Mouse (Mus musculus) thymus, postnatal 4 days (tissue): ENCODE results near the gene Gzmb.
"Not testable (repeated sequence)": the region's sequence is repeated elsewhere in the genome, so short reads cannot be mapped to it uniquely, and the experiment has no call there.

ENCODE experiments used
- DNase-seq: peaks from one replicate; pipeline ENCODE4 v3.0.0; 2021

Gzmb gene

DNA sequence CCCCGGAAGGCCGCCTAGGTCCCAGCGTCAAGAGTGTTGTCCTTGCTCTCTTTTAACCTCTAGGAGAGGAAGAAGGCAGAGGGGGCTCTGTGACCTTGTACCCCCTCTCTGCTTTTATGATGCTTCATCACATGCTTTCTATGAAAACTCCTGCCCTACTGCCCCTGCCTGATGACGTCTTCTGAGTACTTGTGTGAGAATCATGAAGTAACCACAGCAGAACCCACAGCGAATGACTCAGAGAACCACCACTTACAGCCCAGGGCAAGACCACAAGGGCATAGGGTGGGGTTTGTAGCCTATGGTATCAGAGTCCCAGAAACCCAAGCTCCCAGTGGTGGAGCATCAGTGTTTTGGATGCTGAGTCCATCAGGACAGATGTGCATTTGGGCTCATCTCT lies at the start of gene Gzmb:
TSS of gene Gzmb (minus strand) at position 108 of the 400 bp plus-strand sequence.
- DNase-seq = no peak

DNA sequence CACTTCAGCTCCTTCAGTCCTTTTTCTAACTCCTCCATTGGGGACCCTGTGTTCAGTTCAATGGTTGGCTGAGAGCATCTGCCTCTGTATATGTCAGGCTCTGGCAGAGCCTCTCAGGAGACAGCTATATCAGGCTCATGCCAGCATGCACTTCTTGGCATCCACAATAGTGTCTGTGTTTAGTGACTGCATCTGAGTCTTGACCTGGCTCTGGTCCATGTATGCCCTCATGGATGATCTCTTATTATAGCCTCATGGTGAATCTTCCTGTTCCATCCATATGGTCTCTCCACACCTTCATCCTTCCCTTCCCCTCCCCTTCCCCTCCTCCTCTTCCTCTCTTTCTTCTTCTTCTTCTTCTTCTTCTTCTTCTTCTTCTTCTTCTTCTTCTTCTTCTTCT lies 49.7 kb upstream of the Gzmb start:
- DNase-seq = not testable (repeated sequence)

DNA sequence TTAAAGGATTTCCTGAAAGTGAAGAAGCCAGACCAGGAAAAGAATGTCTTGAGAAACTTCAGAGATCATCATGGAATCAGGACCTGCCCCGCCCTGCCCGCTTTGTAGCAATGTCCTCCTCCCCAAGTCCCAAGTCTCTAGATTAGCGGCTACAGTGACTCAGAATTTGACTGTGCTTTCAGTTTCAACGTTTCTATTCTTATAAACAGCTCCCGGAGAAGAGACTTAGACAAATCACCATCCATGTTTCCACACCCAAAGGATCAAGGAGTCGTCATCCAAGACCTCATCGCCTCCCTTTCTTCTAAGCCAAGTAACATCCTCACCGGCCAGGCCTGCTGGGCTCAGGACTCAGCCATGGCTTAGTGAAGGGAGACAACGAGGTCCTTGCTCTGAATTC lies 48.2 kb upstream of the Gzmb start:
- no peak for DNase-seq

GRCm38 (mm10) chr14:56304149-56304548 lies 42.1 kb upstream of the Gzmb start:
- no peak for DNase-seq

DNA sequence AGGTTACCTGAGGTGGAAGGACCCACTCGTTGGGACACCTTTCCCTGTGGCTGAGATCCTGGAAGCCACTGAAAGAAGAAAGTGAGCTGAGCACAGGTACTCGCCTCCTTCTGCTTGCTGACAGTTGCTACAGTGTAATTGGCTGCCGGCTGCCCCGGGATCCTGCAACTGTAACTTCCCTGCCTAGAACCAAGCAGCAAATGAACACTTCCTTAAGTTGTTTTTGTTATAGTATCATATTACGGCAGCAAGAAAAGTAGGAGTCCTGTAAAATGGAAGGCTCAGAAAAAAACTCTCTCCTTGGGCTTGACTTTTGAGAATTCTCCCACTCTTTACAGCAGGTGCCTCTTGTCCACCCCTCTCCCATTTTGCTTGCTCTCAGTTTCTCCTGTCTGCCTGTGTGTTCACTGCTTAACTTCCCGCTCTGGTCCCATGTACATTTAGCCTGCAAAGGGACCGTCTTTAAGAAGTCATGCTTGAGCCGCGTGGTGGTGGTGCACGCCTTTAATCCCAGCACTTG lies 41.5 kb upstream of the Gzmb start:
- DNase-seq = no peak

DNA sequence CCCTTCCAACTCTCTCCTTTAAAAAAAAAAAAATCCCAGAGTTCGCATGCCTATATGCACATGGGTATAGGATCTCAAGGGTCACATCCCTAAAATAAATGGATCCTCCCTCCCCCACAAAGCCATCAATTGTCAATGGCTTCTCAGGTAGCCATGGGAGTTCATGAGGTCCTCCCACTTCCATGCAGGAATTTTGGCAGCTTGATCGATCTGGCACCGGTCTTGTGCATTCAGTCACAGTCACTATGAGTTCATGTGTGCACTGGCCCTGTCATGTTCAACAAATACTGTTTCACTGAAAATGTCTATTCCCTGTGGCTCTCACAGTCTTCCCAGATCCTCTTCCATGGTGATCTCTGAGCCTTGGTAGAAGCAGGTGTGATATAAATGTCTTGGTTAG lies 40.0 kb upstream of the Gzmb start:
- DNase-seq = no peak

DNA sequence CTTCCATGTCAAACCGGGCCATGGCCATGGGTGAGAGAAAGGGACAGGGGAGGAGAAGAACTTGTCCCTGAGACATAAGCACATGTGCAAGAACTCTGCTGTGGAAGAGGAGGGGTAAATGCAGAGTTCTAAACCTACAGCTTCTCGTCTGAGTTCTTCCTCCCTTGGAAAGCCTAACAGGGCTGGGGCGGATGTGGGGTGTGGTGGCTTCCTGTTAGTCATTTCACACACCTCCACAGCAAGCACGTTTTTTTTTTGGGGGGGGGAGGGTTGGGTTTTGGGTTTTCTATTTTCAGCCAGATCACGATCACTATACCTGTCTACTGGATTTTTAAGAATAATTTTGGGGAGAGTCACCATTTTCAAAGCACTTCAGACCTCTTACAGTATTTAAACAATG lies 34.7 kb upstream of the Gzmb start:
- peak; percentile 72 for DNase-seq

GRCm38 (mm10) chr14:56296106-56296505 lies 34.0 kb upstream of the Gzmb start:
- peak; percentile 35 for DNase-seq

GRCm38 (mm10) chr14:56293146-56293545 lies 31.1 kb upstream of the Gzmb start:
- no peak for DNase-seq

DNA sequence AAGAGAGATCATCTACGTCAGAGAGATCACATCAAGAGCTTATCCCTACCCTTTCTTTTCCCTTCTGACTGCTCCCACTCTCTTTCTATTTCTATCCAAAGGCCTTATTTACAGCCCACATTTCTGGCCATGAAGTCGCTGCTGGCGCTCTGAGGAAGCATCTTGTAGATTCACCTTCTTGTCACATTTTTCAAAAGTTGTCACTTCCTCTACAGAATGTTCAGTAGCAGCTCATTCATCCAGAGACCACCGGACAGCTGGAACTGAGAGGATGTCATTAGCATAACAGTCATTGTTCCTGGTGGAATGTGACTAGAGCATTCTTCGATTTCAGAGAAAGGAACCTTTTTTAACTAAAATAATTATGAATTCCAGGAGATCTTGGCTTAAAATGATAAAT lies 26.6 kb upstream of the Gzmb start:
- no peak for DNase-seq

DNA sequence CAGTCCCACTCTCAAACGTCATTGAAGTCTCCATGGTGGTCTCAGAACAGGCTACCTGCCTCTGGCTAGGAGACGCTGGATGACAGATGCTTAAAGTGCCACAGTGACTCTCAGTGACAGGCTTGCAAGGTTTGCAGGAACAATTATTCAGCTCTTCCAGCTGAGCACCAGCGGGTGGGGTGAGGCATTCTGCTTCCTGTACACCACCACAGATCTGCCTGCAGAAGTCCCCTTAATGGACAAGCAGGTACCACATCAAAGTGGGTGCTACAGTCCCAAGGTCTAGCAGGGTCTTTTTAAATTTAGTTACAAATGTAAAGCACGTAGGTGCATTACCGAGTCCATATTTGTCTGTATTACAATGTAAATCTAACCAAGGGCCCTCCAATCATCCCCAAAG lies 25.7 kb upstream of the Gzmb start:
- no peak for DNase-seq

DNA sequence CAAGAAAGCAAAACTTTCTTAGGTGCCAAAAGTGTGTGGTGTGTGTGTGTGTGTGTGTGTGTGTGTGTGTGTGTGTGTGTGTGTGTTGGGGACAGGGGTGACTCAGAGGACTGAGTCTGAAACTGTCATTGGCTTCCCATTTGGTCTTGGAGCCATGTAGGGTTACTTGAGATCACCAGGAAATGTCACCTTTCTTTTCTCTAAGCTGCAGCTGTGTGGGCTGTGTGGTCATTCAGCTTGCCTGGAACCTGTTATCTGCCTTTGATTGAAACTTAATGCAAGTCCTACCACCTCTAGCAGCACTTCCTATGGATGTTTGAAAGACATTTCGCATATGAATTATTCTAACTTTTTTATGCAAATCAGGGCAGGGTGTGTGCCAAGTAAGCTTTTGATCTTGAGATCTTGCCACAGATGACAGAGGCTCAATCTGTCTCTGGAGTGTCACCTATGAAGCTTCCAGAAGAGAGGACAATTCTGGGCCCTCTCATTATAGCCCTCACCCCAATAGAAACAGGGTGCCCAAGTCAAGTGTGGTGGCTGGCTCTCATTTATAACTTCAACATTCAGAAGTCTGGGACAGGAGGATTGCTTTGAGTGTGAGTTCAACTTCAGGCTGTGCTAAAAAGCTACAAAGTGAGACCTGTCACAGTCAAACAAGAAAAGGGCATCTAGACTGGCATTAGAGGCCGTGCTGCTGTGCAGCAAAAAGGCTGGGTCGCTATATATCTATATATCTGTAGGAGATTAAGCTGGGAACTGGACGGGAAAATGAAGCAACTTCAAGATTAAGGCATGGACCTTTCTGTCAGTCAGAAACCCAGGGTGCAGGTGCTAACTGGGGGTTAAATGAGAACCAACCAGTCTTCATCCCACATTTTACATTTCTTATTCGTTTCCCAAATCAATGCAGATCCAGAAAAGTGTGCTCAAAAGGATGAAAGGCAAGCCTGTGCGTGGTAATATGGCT lies 22.6 kb upstream of the Gzmb start:
- no peak for DNase-seq

GRCm38 (mm10) chr14:56283816-56284215 lies 21.8 kb upstream of the Gzmb start:
- DNase-seq = no peak

- DNase-seq = no peak
Measured at GRCm38 (mm10) chr14:56281090-56281489, 19.0 kb upstream of the Gzmb start.

- not testable (repeated sequence) for DNase-seq
Measured at GRCm38 (mm10) chr14:56278691-56279090, 16.6 kb upstream of the Gzmb start.

GRCm38 (mm10) chr14:56276096-56276495 lies 14.0 kb upstream of the Gzmb start:
- DNase-seq = not testable (repeated sequence)

GRCm38 (mm10) chr14:56266109-56266508 lies 4.0 kb upstream of the Gzmb start:
- no peak for DNase-seq

DNA sequence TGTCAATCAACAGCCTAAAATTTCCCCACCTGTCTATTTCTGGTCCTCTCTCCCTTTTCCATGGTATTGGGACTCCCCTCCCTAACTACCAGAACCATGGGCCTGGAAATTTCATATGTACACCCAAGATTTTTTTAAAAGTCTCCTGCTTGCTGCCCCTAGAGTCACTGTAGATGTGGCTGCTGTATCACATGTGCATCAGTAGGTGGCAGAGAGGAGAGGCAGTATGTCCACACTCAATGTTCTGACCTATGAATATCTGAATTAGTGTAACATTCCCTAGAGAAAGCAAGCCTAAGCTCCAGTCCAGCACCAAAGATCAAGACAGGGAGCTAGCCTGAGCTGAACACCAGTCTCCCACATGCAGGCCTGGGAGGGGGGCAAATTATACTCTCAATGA lies 21.7 kb downstream of the Gzmb start:
- no peak for DNase-seq

DNA sequence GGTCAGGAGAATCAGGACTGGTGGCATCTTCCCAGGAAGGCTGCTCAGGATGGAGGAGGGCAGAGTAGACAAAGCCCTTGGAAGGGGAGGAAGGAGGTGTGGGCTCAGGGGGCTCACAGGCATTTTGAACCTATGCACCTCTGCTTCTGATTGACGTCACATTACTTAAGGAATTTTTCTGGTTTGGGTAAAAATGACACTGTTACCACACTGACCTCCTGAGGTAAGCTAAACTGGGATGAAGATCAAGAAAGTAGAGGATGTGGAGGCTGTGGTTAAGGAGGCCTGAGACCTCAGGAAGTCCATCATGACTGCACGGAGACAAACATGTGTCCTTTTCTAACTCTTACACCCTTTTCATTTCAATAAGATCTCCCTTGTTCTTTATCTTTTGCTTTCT lies 27.5 kb downstream of the Gzmb start, which contains the start of gene Gzmc:
TSS of gene Gzmc (minus strand) at position 101 of the 400 bp plus-strand sequence.
- no peak for DNase-seq

GRCm38 (mm10) chr14:56211317-56211716 lies 50.7 kb downstream of the Gzmb start, which contains the start of gene Gzmf:
TSS of gene Gzmf (minus strand) at chr14:56211417.
- no peak for DNase-seq
